ENCODE assay signal across 24 mouse cellular contexts in the genomic region with DNA sequence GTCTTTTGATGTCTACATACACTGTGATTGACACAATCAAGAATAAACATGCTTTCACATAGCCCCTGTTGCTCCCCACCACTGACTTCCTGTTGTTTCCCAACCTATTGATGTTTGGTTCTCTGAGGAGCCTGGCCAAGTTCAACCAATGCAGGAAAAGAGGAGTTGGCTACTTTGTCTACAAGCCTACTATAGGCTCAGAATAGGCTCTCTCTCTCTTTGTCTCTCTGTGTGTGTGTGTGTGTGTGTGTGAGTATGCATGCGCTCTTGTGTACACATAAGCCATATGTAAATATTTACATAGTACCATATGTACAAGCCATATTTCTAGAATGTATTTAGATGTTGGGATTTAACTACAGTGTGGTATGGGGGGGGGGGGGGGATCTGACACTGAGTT.
DNase-seq lines count a peak whose midpoint lies in the region; ATAC-seq and TF ChIP-seq lines count a peak whose summit lies in the region.
"Had no signal": no experiment of that assay in that cellular context is flagged by ENCODE, and none has a peak within 500 bp of the region (broad histone marks: within the 10 kb centered on the region; RNA-seq: fewer than 3 reads in every experiment).

No protein-coding gene starts in this region.

- no peaks in the 10 kb centered on the region for H3K9me3 ChIP-seq in lung, embryonic 14.5 days (ENCODE audit: low read depth, low read length)
- H3K9me3 ChIP-seq in lung, embryonic 16.5 days (ENCODE audit: control insufficient read depth, low read length), result no peaks in the 10 kb centered on the region
- H3K9me3 ChIP-seq in stomach, embryonic 15.5 days, result no peaks in the 10 kb centered on the region
- no peaks in the 10 kb centered on the region for H3K9me3 ChIP-seq in stomach, embryonic 16.5 days (replicated peaks; ENCODE audit: control insufficient read depth, low read length)
- H3K9me3 ChIP-seq in forebrain, embryonic 15.5 days, result no peaks in the 10 kb centered on the region
- H3K9me3 ChIP-seq: embryonic facial prominence, embryonic 13.5 days; embryonic facial prominence, embryonic 15.5 days; forebrain, embryonic 10.5 days; forebrain, embryonic 12.5 days had no signal

- TF ChIP-seq CTCF in lung, embryonic 14.5 days (IDR thresholded peaks at IDR 0.05; ENCODE audit: low read depth), result no peak

- H3K4me1 ChIP-seq in lung, embryonic 14.5 days (ENCODE audit: insufficient read depth), result 0 out of 2 replicates have a peak, but pooled peaks cover 4% of the 10 kb centered on the region
- H3K4me1 ChIP-seq in lung, embryonic 16.5 days (replicated peaks; ENCODE audit: control insufficient read depth, insufficient read depth, low read length), result peaks cover 17% of the 10 kb centered on the region
- 0 out of 2 replicates have a peak, but pooled peaks cover 4% of the 10 kb centered on the region for H3K4me1 ChIP-seq in stomach, embryonic 15.5 days
- H3K4me1 ChIP-seq in stomach, embryonic 16.5 days (ENCODE audit: control insufficient read depth, insufficient read depth, low read length), result 0 out of 2 replicates have a peak, but pooled peaks cover 4% of the 10 kb centered on the region
- H3K4me1 ChIP-seq in forebrain, embryonic 15.5 days, result no peaks in the 10 kb centered on the region
- H3K4me1 ChIP-seq: embryonic facial prominence, embryonic 15.5 days; forebrain, embryonic 12.5 days had no signal

- no peak overlapping the region for H3K9ac ChIP-seq in lung, embryonic 14.5 days
- no peak overlapping the region for H3K9ac ChIP-seq in lung, embryonic 16.5 days (ENCODE audit: low read length)
- H3K9ac ChIP-seq in stomach, embryonic 15.5 days, result no peak overlapping the region
- H3K9ac ChIP-seq in stomach, embryonic 16.5 days (ENCODE audit: low read length), result no peak overlapping the region
- H3K9ac ChIP-seq in forebrain, embryonic 15.5 days (replicated peaks), result no peak overlapping the region
- H3K9ac ChIP-seq: embryonic facial prominence, embryonic 13.5 days; embryonic facial prominence, embryonic 15.5 days; forebrain, embryonic 12.5 days had no signal

- peak; percentile 64 for DNase-seq in lung, embryonic 14.5 days
- DNase-seq in lung, postnatal 14 days, result no peak
- DNase-seq in lung, postnatal 10 days, result no peak
- no peak for DNase-seq in retina, postnatal 1 day
- DNase-seq: adrenal gland, adult 2 months; adrenal gland, postnatal 10 days; adrenal gland, postnatal 25 days; cerebellum, adult 11 months; cerebellum, adult 18-20 months; cerebellum, adult 8-10 months; cerebellum, adult 9-11 months; cerebellum, postnatal 14 days; cerebellum, postnatal 36 days; embryo, embryonic 11 days had no signal

- H3K36me3 ChIP-seq in lung, embryonic 14.5 days (ENCODE audit: insufficient read depth), result no peaks in the 10 kb centered on the region
- no peaks in the 10 kb centered on the region for H3K36me3 ChIP-seq in lung, embryonic 16.5 days (ENCODE audit: control insufficient read depth, insufficient read depth, low read length)
- H3K36me3 ChIP-seq in stomach, embryonic 15.5 days, result no peaks in the 10 kb centered on the region
- no peaks in the 10 kb centered on the region for H3K36me3 ChIP-seq in stomach, embryonic 16.5 days (ENCODE audit: control insufficient read depth, insufficient read depth, low read length)
- H3K36me3 ChIP-seq in forebrain, embryonic 15.5 days, result no peaks in the 10 kb centered on the region
- H3K36me3 ChIP-seq: embryonic facial prominence, embryonic 13.5 days; embryonic facial prominence, embryonic 15.5 days; forebrain, embryonic 10.5 days; forebrain, embryonic 12.5 days had no signal

- H3K4me2 ChIP-seq in lung, embryonic 14.5 days, result no peak overlapping the region
- H3K4me2 ChIP-seq in lung, embryonic 16.5 days (ENCODE audit: low read depth, low read length), result no peak overlapping the region
- no peak overlapping the region for H3K4me2 ChIP-seq in stomach, embryonic 15.5 days
- no peak overlapping the region for H3K4me2 ChIP-seq in stomach, embryonic 16.5 days (ENCODE audit: low read depth, low read length)
- no peak overlapping the region for H3K4me2 ChIP-seq in forebrain, embryonic 15.5 days (replicated peaks)
- H3K4me2 ChIP-seq: embryonic facial prominence, embryonic 13.5 days; embryonic facial prominence, embryonic 15.5 days; forebrain, embryonic 12.5 days had no signal

- WGBS in lung, embryonic 14.5 days, result 26% methylated on average over 1 of the region's 1 CpGs
- 50% methylated on average over 1 of the region's 1 CpGs for WGBS in lung, embryonic 16.5 days
- 63% methylated on average over 1 of the region's 1 CpGs for WGBS in stomach, embryonic 15.5 days
- 36% methylated on average over 1 of the region's 1 CpGs for WGBS in stomach, embryonic 16.5 days
- WGBS in forebrain, embryonic 15.5 days, result 92% methylated on average over 1 of the region's 1 CpGs

- H3K27ac ChIP-seq in lung, embryonic 14.5 days (ENCODE audit: low read depth), result 0 out of 2 replicates have a peak overlapping the region, but pooled peaks have one; percentile 55
- no peak overlapping the region for H3K27ac ChIP-seq in lung, embryonic 16.5 days (ENCODE audit: low read length)
- H3K27ac ChIP-seq in stomach, embryonic 15.5 days, result 0 out of 2 replicates have a peak overlapping the region, but pooled peaks have one; percentile 18
- 0 out of 2 replicates have a peak overlapping the region, but pooled peaks have one; percentile 24 for H3K27ac ChIP-seq in stomach, embryonic 16.5 days (ENCODE audit: low read length)
- no peak overlapping the region for H3K27ac ChIP-seq in forebrain, embryonic 15.5 days (replicated peaks)
- H3K27ac ChIP-seq: embryonic facial prominence, embryonic 13.5 days; embryonic facial prominence, embryonic 15.5 days; forebrain, embryonic 10.5 days; forebrain, embryonic 12.5 days had no signal

- peak; percentile 64 for ATAC-seq in lung, embryonic 14.5 days (ENCODE audit: insufficient read depth)
- peak; percentile 68 for ATAC-seq in lung, embryonic 16.5 days (ENCODE audit: low read depth)
- no peak for ATAC-seq in stomach, embryonic 15.5 days (ENCODE audit: insufficient read depth, low FRiP score, low read depth)
- peak; percentile 68; the same call in 1 of the 2 replicates for ATAC-seq in stomach, embryonic 16.5 days (ENCODE audit: insufficient read depth, low FRiP score)
- ATAC-seq in forebrain, embryonic 15.5 days (replicated peaks), result no peak
- ATAC-seq: forebrain, embryonic 14.5 days had no signal

- no peak overlapping the region for H3K4me3 ChIP-seq in lung, embryonic 14.5 days (ENCODE audit: low read depth, low read length)
- H3K4me3 ChIP-seq in lung, embryonic 16.5 days (ENCODE audit: low read length), result no peak overlapping the region
- H3K4me3 ChIP-seq in stomach, embryonic 15.5 days (replicated peaks), result no peak overlapping the region
- no peak overlapping the region for H3K4me3 ChIP-seq in stomach, embryonic 16.5 days (replicated peaks; ENCODE audit: low read length)
- H3K4me3 ChIP-seq in forebrain, embryonic 15.5 days, result no peak overlapping the region
- H3K4me3 ChIP-seq: embryonic facial prominence, embryonic 13.5 days; embryonic facial prominence, embryonic 15.5 days; erythroblast, embryonic 14.5 days; forebrain, embryonic 10.5 days; forebrain, embryonic 12.5 days had no signal

- no peaks in the 10 kb centered on the region for H3K27me3 ChIP-seq in lung, embryonic 14.5 days (ENCODE audit: insufficient read depth, low read length)
- H3K27me3 ChIP-seq in lung, embryonic 16.5 days (ENCODE audit: control insufficient read depth, insufficient read depth, low read depth, low read length), result no peaks in the 10 kb centered on the region
- H3K27me3 ChIP-seq in stomach, embryonic 15.5 days (replicated peaks), result no peaks in the 10 kb centered on the region
- H3K27me3 ChIP-seq in stomach, embryonic 16.5 days (ENCODE audit: control insufficient read depth, insufficient read depth, low read length), result no peaks in the 10 kb centered on the region
- H3K27me3 ChIP-seq in forebrain, embryonic 15.5 days, result no peaks in the 10 kb centered on the region
- H3K27me3 ChIP-seq: embryonic facial prominence, embryonic 13.5 days; embryonic facial prominence, embryonic 15.5 days; forebrain, embryonic 12.5 days had no signal

Comparison
In these comparisons a context has a peak if more than half of its experiments do, and no peak if none do; other contexts are left out.
1. ATAC-seq: peak in lung, embryonic 14.5 days (single experiment), lung, embryonic 16.5 days (single experiment) and stomach, embryonic 16.5 days (single experiment); none in stomach, embryonic 15.5 days (single experiment) and forebrain, embryonic 15.5 days (single experiment).
2. H3K27ac ChIP-seq: peak in lung, embryonic 14.5 days (single experiment), stomach, embryonic 15.5 days (single experiment) and stomach, embryonic 16.5 days (single experiment); none in lung, embryonic 16.5 days (single experiment) and forebrain, embryonic 15.5 days (single experiment).